Mouse (Mus musculus) brain, adult 10 weeks (tissue): ENCODE measurements around the gene Insrr. TPM values are rescaled to one million over a fixed set of nuclear protein-coding genes. Genes with fewer than 3 reads are reported as not detected.

ENCODE experiments used
- polyA plus RNA-seq: library from polyadenylated mRNA; stranded (reverse); fragments of 350-450 nt; fragmentation: Illumina TruSeq; extraction: RNeasy Lipid Tissue Mini Kit (QIAGEN cat#74804); gene quantifications from one replicate; pipeline ENCODE4 v1.2.3, GENCODE M21; 2015; ENCODE audit warnings: low read depth, low replicate concordance

Gene Insrr
- polyA plus RNA-seq: 0.22 TPM

DNA sequence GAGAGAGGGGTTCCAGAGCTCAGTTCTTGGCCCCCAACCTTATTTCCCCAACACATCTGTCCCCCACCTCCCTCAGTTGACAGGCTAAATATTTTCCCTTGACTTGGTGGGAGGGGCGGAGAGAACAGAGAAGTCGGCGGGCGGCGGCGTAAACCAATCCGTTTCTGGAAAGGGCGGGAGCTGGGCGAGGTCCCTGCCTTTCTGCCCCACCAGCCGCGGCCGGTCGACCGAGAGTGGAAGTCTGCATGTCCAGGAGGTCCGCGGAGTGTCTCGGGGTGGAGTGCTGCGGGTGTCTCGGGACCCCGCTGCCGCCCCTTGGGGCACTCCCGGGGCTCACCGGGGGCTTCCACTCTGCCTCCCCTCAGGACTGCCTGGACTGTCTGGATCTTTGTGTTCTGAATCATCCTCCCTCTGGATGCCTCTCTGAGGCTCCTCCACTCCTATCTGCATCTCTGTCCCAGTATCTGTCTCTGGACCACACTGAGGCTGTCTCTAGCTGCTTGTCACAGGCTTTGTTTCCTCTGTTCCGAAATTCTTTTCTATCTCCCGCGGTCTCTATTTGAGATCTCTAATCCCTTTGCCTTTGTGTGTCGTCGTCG lies at the start of gene Insrr:
Insrr (plus strand) TSS at position 216 of the 599 bp plus-strand sequence.

GRCm38 (mm10) chr3:87748431-87748830 lies 48.3 kb upstream of the Insrr start, which contains the start of gene Lrrc71:
TSS of gene Lrrc71 (minus strand) at chr3:87748625.

DNA sequence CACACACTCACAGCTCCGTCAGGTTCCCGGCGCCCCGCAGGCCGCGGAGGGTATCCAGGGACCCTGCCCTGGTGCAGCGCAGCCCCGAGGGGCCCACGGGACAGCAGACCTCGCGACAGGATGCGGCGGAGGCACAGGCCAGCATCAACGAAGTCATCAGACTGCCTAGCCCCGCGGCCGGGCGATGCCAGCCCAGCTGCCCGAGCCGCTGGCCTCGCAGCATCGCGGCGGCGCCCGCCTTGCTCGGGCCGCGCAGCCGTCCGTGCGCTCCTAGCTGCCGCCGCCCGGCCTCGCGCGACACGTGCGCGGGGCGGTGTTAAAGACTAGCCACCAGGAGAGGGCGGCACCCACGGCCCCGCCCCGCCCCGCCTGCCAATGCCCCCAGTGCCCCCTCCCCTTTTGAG lies 1.8 kb upstream of the Insrr start, which contains the start of gene Ntrk1:
Ntrk1 (minus strand) TSS at position 241 of the 404 bp plus-strand sequence.

GRCm38 (mm10) chr3:87824206-87824605 lies 27.5 kb downstream of the Insrr start, which contains the start of gene Pear1:
TSS of gene Pear1 (minus strand) at chr3:87824306.

GRCm38 (mm10) chr3:87846650-87847110 lies 49.9 kb downstream of the Insrr start, which contains the start of gene Sh2d2a:
TSS of gene Sh2d2a (plus strand) at chr3:87846755.

Other genes starting within 250 kb of the Insrr start
- 38.1 TPM for gene Arhgef11, start 179.4 kb upstream of the Insrr start, polyA plus RNA-seq
- gene Lrrc71, start 48.3 kb upstream of the Insrr start, polyA plus RNA-seq: 2.9 TPM
- gene Ntrk1, start 1.8 kb upstream of the Insrr start, polyA plus RNA-seq: 1.6 TPM
- gene Pear1, start 27.4 kb downstream of the Insrr start, polyA plus RNA-seq: 4.8 TPM
- gene Sh2d2a, start 49.8 kb downstream of the Insrr start, polyA plus RNA-seq: not detected
- 45.3 TPM for gene Prcc, start 88.7 kb downstream of the Insrr start, polyA plus RNA-seq
- 168 TPM for gene Hdgf, start 109.4 kb downstream of the Insrr start, polyA plus RNA-seq
- 86.4 TPM for gene Mrpl24, start 122.6 kb downstream of the Insrr start, polyA plus RNA-seq
- 13.1 TPM for gene Isg20l2, start 133.4 kb downstream of the Insrr start, polyA plus RNA-seq
- 24.0 TPM for gene Rrnad1, start 133.8 kb downstream of the Insrr start, polyA plus RNA-seq
- 6.3 TPM for gene Crabp2, start 151.7 kb downstream of the Insrr start, polyA plus RNA-seq
- gene Nes, start 174.1 kb downstream of the Insrr start, polyA plus RNA-seq: 3.9 TPM
- gene Bcan, start 203.3 kb downstream of the Insrr start, polyA plus RNA-seq: 184 TPM
- gene Hapln2, start 230.6 kb downstream of the Insrr start, polyA plus RNA-seq: 35.6 TPM
- gene Gpatch4, start 246.2 kb downstream of the Insrr start, polyA plus RNA-seq: 19.4 TPM